Mouse (Mus musculus): ENCODE results near the gene Plcb1. TPM values are rescaled to one million over a fixed set of nuclear protein-coding genes. Genes with fewer than 3 reads are reported as not detected.

Plcb1 gene
- polyA plus RNA-seq, 1 experiment, result not detected

- no peaks in the 10 kb centered on the region for H3K4me1 ChIP-seq (ENCODE audit: control insufficient read depth)
- no peak for TF ChIP-seq TAL1 (IDR thresholded peaks at IDR 0.05; ENCODE audit: low read length)
- no peak for TF ChIP-seq GATA1 (IDR thresholded peaks at IDR 0.05; ENCODE audit: low read length)
- H3K27me3 ChIP-seq (ENCODE audit: control insufficient read depth), result no peaks in the 10 kb centered on the region
- H3K4me3 ChIP-seq (replicated peaks), result no peak overlapping the region
- no peaks in the 10 kb centered on the region for H3K9me3 ChIP-seq (ENCODE audit: control insufficient read depth, low read length)
- H3K36me3 ChIP-seq (ENCODE audit: control insufficient read depth), result no peaks in the 10 kb centered on the region
Measured at GRCm38 (mm10) chr2:134935970-134936649, 150.2 kb downstream of the Plcb1 start.

GRCm38 (mm10) chr2:134937666-134938065 lies 151.8 kb downstream of the Plcb1 start:
- Histone ChIP-seq H3K36me3 (ENCODE audit: control insufficient read depth) (no peaks in the 10 kb centered on the region), H3K4me3 (replicated peaks) (no peak overlapping the region), H3K27me3 (ENCODE audit: control insufficient read depth) (no peaks in the 10 kb centered on the region), H3K4me1 (ENCODE audit: control insufficient read depth) (no peaks in the 10 kb centered on the region), H3K9me3 (ENCODE audit: control insufficient read depth, low read length) (no peaks in the 10 kb centered on the region)
- no peak for TF ChIP-seq GATA1 (IDR thresholded peaks at IDR 0.05; ENCODE audit: low read length)
- TF ChIP-seq TAL1 (IDR thresholded peaks at IDR 0.05; ENCODE audit: low read length), result no peak

- H3K36me3 ChIP-seq (ENCODE audit: control insufficient read depth), result no peaks in the 10 kb centered on the region
- no peaks in the 10 kb centered on the region for H3K4me1 ChIP-seq (ENCODE audit: control insufficient read depth)
- H3K27me3 ChIP-seq (ENCODE audit: control insufficient read depth), result no peaks in the 10 kb centered on the region
- no peak overlapping the region for H3K4me3 ChIP-seq (replicated peaks)
- TF ChIP-seq GATA1 (IDR thresholded peaks at IDR 0.05; ENCODE audit: low read length) (no peak), TAL1 (IDR thresholded peaks at IDR 0.05; ENCODE audit: low read length) (no peak)
- H3K9me3 ChIP-seq (ENCODE audit: control insufficient read depth, low read length), result no peaks in the 10 kb centered on the region
Measured at GRCm38 (mm10) chr2:134942039-134942438, 156.2 kb downstream of the Plcb1 start.

GRCm38 (mm10) chr2:134942919-134943318 lies 157.1 kb downstream of the Plcb1 start:
- Histone ChIP-seq H3K9me3 (ENCODE audit: control insufficient read depth, low read length) (no peaks in the 10 kb centered on the region), H3K4me1 (ENCODE audit: control insufficient read depth) (no peaks in the 10 kb centered on the region), H3K4me3 (replicated peaks) (no peak overlapping the region), H3K36me3 (ENCODE audit: control insufficient read depth) (no peaks in the 10 kb centered on the region), H3K27me3 (ENCODE audit: control insufficient read depth) (no peaks in the 10 kb centered on the region)
- no peak for TF ChIP-seq GATA1 (IDR thresholded peaks at IDR 0.05; ENCODE audit: low read length)
- TF ChIP-seq TAL1 (IDR thresholded peaks at IDR 0.05; ENCODE audit: low read length), result no peak

GRCm38 (mm10) chr2:134946331-134946730 lies 160.5 kb downstream of the Plcb1 start:
- Histone ChIP-seq H3K4me1 (ENCODE audit: control insufficient read depth) (no peaks in the 10 kb centered on the region), H3K36me3 (ENCODE audit: control insufficient read depth) (no peaks in the 10 kb centered on the region), H3K9me3 (ENCODE audit: control insufficient read depth, low read length) (no peaks in the 10 kb centered on the region), H3K4me3 (replicated peaks) (no peak overlapping the region), H3K27me3 (ENCODE audit: control insufficient read depth) (no peaks in the 10 kb centered on the region)
- TF ChIP-seq TAL1 (IDR thresholded peaks at IDR 0.05; ENCODE audit: low read length), result no peak

GRCm38 (mm10) chr2:134946911-134947310 lies 161.0 kb downstream of the Plcb1 start:
- no peak for TF ChIP-seq GATA1 (IDR thresholded peaks at IDR 0.05; ENCODE audit: low read length)
- no peak for TF ChIP-seq TAL1 (IDR thresholded peaks at IDR 0.05; ENCODE audit: low read length)
- Histone ChIP-seq H3K4me3 (replicated peaks) (no peak overlapping the region), H3K4me1 (ENCODE audit: control insufficient read depth) (no peaks in the 10 kb centered on the region)

GRCm38 (mm10) chr2:134952088-134952487 lies 166.2 kb downstream of the Plcb1 start:
- no peak overlapping the region for H3K4me3 ChIP-seq (replicated peaks)
- no peaks in the 10 kb centered on the region for H3K36me3 ChIP-seq (ENCODE audit: control insufficient read depth)
- no peak for TF ChIP-seq TAL1 (IDR thresholded peaks at IDR 0.05; ENCODE audit: low read length)
- TF ChIP-seq GATA1 (IDR thresholded peaks at IDR 0.05; ENCODE audit: low read length), result no peak
- no peaks in the 10 kb centered on the region for H3K9me3 ChIP-seq (ENCODE audit: control insufficient read depth, low read length)
- no peaks in the 10 kb centered on the region for H3K27me3 ChIP-seq (ENCODE audit: control insufficient read depth)
- no peaks in the 10 kb centered on the region for H3K4me1 ChIP-seq (ENCODE audit: control insufficient read depth)

More at GRCm38 (mm10) chr2:134946911-134947310, 161.0 kb downstream of the Plcb1 start:
- H3K36me3 ChIP-seq (ENCODE audit: control insufficient read depth), result no peaks in the 10 kb centered on the region
- no peaks in the 10 kb centered on the region for H3K9me3 ChIP-seq (ENCODE audit: control insufficient read depth, low read length)
- no peaks in the 10 kb centered on the region for H3K27me3 ChIP-seq (ENCODE audit: control insufficient read depth)

GRCm38 (mm10) chr2:134956436-134956835 lies 170.6 kb downstream of the Plcb1 start:
- H3K36me3 ChIP-seq (ENCODE audit: control insufficient read depth), result no peaks in the 10 kb centered on the region
- H3K4me1 ChIP-seq (ENCODE audit: control insufficient read depth), result no peaks in the 10 kb centered on the region
- H3K4me3 ChIP-seq (replicated peaks), result no peak overlapping the region
- no peak for TF ChIP-seq GATA1 (IDR thresholded peaks at IDR 0.05; ENCODE audit: low read length)
- no peak for TF ChIP-seq TAL1 (IDR thresholded peaks at IDR 0.05; ENCODE audit: low read length)
- H3K27me3 ChIP-seq (ENCODE audit: control insufficient read depth), result no peaks in the 10 kb centered on the region
- no peaks in the 10 kb centered on the region for H3K9me3 ChIP-seq (ENCODE audit: control insufficient read depth, low read length)

- TF ChIP-seq GATA1 (IDR thresholded peaks at IDR 0.05; ENCODE audit: low read length), result no peak
- no peak for TF ChIP-seq TAL1 (IDR thresholded peaks at IDR 0.05; ENCODE audit: low read length)
- Histone ChIP-seq H3K36me3 (ENCODE audit: control insufficient read depth) (no peaks in the 10 kb centered on the region), H3K4me3 (replicated peaks) (no peak overlapping the region), H3K9me3 (ENCODE audit: control insufficient read depth, low read length) (no peaks in the 10 kb centered on the region), H3K4me1 (ENCODE audit: control insufficient read depth) (no peaks in the 10 kb centered on the region), H3K27me3 (ENCODE audit: control insufficient read depth) (no peaks in the 10 kb centered on the region)
Measured at GRCm38 (mm10) chr2:134966131-134966530, 180.3 kb downstream of the Plcb1 start.

GRCm38 (mm10) chr2:134968380-134968779 lies 182.5 kb downstream of the Plcb1 start:
- TF ChIP-seq TAL1 (IDR thresholded peaks at IDR 0.05; ENCODE audit: low read length) (no peak), GATA1 (IDR thresholded peaks at IDR 0.05; ENCODE audit: low read length) (no peak)
- Histone ChIP-seq H3K36me3 (ENCODE audit: control insufficient read depth) (no peaks in the 10 kb centered on the region), H3K9me3 (ENCODE audit: control insufficient read depth, low read length) (no peaks in the 10 kb centered on the region), H3K4me1 (ENCODE audit: control insufficient read depth) (no peaks in the 10 kb centered on the region), H3K4me3 (replicated peaks) (no peak overlapping the region), H3K27me3 (ENCODE audit: control insufficient read depth) (no peaks in the 10 kb centered on the region)
